Mouse (Mus musculus): Measurements from ENCODE around the gene Tmem179.

Gene Tmem179

DNA sequence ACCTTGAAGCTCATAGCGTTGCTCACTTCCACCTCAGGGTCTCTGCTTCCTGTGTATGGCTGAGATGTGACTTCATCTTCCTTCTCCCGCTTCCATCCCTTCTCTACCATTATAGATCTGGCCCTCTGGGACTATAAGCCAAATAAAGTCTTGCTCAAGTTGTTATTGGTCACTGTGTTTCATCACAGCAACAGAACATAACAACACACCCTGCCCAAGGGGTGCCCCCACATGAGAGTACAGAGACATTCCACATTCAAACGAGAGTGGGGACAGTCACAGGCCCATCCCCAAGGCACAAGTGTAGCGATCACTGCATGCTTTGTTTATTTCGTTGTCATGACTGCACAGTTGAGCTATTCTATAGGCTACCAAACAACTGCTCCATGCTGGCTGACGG lies 20.7 kb upstream of the Tmem179 start:
- no peak for DNase-seq (ENCODE audit: low spot score)

DNA sequence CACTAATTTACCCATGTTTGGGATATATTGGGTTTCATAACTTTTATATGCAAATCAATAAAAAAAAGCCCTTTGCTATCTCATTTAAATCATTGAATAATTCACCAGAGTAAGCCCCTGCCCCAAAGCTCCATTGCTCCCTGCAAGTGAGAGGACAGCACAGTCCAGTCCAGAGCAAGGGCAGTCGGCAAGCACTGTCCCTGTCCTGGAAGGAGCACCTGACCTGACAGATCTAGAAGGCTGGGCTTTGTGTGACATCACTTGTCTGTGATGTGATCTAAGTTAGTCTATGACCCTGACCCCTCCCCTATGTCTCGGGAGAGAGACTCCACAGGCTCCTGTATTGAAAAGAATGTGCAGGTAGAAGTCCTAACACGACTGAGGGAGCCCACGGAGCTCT lies 17.2 kb upstream of the Tmem179 start:
- DNase-seq (ENCODE audit: low spot score): no peak

DNA sequence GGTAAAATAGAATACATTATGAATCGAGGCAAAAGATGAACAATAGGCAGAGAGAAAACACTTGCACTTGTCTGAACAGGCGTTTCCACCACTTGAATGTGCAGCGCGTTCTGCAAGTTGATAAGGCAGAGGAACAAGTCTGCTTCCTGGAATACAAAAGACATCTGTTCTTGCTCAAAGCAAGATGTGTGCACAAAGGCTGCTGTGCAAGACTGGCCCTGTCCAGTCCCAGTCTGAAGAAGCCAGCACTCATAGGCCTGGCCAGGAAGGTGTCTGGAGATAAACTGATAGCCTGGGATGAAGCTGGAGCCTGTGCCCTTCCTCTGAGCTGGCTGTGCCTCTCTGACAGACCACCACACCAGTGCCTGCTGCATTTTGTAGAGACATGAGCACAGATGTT lies 1.6 kb upstream of the Tmem179 start:
- peak; percentile 37 for DNase-seq (ENCODE audit: low spot score)

DNA sequence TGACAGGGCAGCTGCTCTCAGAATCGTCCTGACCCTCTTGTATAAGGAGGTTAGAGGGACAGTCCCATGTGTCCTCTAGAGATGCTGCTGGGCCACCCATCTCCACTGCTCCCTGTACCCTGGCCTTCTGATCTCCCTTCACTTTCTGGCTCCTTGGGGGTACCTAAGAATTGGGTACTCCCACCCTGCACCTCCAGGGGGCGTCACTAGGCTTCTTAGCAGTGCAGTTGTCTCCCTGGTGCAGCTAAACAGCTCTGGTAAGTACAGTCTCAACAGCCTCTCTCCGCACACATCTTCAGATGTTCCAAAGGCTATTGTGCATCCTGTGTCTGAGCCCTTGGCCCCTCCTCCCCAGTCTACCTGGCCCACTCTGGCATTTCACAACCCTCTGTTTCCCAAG lies 1.6 kb downstream of the Tmem179 start:
- DNase-seq (ENCODE audit: low spot score): no peak

DNA sequence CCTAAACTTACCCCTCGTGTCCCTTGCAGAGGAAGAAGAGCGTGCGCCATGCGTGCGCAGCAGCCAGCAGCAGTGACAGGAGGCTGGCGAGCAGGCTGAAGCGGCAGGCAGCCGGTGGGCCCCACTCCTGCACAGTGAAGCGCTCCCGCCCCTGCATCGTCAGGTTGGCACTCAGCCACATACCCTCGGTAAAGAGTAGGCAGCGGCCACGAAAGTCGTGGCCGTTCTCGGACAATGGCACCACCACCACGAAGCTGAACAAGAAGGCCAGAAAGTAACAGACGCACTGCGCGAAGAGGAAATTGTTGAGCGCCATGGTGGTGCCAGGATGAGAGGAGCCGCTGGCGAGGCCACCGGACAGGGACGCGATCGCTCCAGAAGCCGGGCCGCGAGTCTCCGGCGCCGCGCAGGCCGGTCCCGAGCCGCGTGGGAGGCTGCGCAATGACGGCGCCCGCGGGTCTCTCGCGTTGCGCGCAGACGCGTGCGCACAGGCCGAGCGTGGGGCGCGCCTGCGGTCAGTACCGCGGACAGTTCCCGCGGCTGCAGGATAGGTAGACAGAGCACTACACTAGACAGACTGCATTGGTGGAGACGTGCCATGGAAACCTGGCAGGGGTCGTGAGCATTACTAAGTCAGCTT lies 5.7 kb downstream of the Tmem179 start:
- peak; percentile 75 for DNase-seq (ENCODE audit: low spot score)

DNA sequence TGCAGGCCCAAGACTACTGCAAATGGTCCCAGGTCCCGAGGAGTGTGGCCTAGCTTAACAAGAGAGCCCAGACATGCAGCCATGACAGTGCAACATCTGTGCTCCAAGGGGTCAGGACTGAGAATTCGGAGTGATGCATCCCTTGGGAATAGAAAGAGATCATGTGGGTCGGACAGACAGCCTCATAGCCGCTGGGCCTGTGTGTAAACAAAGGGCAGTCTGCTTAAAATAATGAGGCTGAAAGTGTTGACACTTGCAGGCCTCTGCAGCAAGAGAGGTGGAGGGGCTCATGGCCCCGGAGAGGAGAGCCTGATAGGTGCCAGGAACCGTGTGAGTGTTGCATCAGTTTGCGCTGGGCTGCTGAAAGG lies 6.2 kb downstream of the Tmem179 start:
- peak; percentile 20 for DNase-seq (ENCODE audit: low spot score)

DNA sequence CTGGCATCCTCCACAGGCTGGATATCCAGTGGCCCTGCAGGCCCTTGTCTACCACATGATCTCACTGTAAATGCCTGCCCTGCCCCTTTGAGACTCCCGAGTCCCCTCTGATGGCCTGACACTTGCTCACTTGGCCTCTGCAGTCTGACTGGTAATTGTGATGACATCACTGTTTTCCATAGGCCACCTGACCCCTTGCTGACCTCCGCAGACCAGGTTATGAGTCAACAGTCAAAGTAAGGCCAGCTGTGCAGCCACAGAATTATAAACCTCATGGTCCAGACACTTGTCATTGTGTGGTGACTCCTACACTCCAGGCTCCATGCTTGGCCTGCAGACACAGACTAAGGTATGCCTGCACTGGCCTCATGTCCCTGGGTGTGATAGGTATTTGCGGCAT lies 8.6 kb downstream of the Tmem179 start:
- DNase-seq (ENCODE audit: low spot score): no peak

DNA sequence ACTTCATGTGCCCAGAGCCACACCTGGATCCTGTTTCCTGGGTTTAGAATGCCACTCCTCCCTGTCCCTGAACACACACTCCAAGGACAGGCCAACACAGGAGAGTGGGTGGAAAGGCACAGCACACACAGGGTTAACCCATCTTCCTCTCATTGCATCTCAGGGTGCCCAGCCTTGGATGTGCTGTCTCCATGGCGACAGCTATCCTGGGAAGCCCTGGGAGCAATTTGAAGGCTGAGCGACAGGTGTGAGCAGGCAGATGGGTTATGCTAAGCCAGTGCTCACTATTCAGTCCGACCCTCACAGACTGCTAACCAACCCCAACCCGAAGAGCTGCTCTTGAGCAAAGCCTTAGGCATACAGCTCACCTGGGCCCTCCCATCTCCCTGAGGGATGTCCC lies 9.3 kb downstream of the Tmem179 start:
- no peak for DNase-seq (ENCODE audit: low spot score)

DNA sequence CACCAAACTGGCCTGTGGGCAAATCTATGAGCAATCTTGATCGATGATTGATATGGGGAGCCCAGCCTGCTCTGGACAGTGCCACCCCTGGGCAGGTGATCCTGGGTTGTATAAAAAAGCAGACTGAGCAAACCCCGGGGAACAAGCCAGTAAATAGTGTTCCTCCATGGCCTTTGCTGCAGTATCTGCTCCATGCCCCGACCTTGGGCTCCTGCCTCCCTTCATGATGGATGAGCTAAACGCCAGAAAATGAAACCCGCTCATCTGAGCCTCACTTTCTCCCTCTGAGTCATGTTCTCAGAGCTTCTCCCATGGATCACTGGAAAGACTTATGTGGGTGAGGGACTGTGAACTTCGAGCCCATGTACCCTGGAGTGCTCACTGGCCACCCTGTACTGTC lies 10.3 kb downstream of the Tmem179 start:
- DNase-seq (ENCODE audit: low spot score): no peak

DNA sequence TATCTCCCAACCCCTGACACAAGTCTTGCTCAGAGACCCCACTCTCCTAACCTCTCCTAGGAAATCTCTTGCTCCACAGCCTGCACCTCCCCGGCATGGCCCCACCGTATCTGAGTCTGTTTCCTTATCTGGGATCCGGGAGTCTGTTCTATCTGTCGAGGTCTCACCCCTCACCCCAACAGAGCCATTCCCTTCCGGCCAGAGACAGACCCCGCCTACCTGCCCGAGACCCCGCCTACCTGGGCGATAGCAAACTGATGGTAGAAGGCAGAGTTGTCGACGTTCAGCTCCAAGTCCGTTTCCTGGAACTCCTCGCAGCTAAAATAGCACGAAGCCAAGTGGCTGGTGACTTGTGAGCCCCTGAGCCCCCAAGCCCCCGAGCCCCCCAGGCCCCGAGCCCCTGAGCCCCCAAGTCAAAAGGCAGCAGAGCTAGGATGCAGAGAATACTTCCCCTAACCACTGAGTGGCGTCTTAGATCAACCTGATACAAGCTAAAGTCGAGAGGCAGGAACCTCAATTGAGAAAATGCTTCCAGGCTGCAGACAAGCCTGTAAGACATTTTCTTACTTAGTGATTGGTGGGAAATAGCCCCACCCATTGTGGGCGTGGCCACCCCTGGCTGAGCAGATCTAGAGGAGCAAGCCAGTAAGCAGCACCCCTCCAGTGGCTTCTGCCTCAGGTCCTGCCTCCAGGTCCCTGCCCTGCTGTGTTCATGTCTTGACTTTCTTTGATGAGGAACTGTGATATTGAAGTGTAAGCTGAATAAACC lies 13.4 kb downstream of the Tmem179 start:
- no peak for DNase-seq (ENCODE audit: low spot score)

DNA sequence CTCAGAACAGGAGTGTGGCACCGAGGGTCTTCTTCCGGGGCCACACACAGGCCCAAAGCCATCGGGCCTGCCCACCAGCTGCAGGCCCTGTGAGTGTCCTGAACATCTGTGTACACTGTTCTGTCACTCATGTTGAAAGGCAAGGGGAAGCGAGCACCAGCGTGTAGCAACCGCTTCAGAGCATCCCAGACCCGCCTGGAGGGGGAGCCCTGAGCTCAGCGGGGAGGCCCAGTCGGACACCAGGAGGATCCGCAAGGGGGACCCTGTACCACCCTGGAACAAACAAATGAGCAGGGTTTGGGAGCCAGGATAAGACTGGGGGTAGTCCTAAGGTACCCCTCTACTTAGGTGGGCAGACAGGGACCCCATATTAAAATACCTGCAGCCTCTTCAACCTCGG lies 17.9 kb downstream of the Tmem179 start:
- peak; percentile 36 for DNase-seq (ENCODE audit: low spot score)

DNA sequence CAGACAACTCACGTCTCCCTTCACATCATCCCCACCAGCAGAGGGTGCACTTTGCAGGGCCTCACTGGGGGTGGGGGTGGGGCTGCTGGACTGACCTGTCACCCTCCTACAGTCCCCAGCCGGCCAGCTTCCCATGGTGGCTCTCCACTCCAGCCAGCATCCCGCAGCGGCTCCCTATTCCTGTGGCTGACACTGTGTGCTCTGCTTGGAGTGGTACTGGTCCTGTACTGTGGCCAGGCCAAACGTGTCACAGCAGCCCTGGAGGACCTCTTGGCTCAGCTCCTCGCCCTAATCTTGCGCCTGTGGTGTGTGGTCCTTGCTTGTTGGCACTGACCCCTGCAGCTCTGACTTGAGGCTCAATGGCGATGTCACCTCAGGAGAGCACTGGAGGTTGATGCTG lies 18.8 kb downstream of the Tmem179 start:
- no peak for DNase-seq (ENCODE audit: low spot score)

DNA sequence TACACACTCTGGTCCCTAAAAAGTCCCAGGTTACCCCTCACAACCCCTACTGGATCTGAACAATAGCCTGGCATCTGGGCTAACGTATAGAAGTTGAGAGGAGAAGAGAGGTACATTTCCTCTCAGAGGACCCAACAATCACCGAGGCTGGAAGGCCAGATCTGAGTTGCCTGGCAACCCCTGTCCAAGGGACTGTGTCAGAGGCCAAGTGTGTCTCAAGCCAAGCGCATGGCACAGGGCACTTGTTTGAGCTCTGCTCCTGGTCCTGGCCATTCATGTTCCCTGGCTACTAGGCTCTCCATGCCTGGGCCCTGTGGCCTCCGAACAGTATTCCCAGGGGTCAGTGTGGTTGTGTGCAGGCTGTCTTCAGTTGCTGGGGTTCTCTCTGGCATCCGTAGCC lies 20.4 kb downstream of the Tmem179 start:
- DNase-seq (ENCODE audit: low spot score): no peak

DNA sequence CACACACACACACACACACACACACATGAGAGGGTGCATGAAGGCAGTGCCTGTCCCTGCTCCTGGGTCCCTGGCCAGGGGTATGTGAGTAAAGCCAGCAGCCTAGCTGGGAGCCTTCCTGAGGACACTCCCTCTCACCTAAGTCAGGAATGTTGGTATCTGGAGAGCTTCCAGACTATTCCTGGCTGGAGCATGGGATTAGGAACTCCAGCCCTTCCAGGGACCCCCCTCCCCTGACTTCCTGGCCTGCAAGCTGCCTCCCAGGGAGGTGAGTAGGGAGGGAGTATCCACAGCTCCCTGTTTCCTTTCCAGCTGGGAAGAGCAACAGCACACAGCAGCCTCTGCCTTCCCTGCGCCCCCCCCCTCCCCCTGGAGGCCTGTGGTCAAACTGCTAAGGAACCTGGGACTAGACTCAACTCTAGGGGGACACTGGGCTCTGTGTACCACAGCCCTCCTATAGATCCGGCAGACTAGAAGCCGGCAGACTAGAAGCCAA lies 26.1 kb downstream of the Tmem179 start:
- no peak for DNase-seq (ENCODE audit: low spot score)

DNA sequence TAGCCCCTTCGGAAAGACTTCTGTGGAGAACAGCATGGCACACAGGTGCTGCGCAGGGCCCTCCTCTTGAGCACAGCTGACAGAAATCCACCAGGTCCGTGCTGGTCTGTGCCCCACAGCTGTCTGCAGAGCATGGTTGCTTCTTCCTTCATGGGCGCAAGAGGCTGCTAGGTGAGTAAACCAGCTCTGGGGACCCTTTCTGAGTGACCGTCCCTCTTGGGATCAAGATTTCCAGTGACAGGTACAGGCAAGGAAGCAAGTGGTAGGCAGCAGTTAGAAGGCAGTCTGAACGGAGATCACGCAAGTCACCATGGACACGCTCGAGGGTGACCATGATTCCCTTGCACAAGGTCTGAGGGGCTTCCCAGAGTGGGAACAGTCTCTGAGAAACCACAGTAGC lies 27.0 kb downstream of the Tmem179 start:
- DNase-seq (ENCODE audit: low spot score): no peak

DNA sequence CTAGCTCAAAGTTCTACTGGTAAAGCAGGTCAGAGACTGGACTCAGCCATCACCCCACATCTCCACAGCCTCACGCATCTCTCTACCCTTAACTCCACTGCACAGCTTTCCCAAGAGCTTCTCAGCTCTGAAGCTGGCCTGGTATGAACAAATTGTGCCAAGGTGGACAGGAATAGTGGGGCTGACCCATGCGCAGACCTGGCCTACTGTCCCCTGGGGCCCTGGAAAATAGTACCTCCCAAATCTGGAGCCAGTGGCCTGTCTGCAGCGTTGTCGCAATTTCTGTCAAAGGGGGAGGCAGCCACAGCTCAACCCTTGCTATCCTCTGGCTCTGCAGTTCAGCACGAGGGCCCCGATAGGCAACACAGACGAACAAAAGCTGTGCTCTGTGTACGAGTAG lies 27.4 kb downstream of the Tmem179 start, which contains the start of gene A530016L24Rik:
TSS of gene A530016L24Rik (plus strand) at position 315 of the 400 bp plus-strand sequence.
- DNase-seq (ENCODE audit: low spot score): no peak

DNA sequence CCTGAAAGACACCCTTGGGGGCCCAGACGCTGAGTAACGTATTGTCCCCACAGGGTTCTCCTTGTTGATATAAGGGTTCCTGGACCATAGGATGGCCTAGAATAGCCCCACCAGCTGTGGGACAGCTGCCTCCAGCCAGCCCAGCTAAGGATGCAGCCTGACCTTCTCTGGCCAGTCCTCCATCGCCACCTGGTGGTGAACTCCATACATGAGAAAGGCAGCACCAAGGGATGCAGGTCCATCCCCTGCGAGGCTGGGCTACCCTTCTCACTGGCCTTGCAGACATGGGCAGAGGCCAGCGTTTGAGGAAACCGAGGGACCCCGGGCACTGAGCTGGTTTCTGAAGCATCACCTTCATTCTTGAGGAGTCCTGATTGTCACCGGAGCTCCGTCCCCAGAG lies 42.8 kb downstream of the Tmem179 start:
- peak; percentile 94 for DNase-seq (ENCODE audit: low spot score)

DNA sequence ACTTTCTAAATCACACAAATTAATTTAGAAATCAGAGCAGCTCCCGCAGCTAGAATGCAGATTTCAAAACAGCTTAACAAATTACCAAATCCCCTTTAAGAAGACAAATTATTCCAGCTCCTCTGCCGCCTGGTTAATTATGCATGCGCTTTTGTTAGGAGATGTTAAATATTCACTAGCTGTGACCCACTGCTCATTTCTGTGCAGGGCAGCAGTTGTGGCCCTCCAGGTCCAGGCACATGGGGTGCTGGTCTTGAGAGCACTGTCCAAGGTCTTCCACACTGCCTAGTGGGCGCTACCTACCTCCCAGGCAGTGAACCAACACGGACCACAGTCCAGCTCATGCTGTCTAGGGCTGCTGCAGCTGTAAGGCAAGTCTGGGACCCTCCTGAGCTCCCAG lies 46.3 kb downstream of the Tmem179 start:
- DNase-seq (ENCODE audit: low spot score): no peak

DNA sequence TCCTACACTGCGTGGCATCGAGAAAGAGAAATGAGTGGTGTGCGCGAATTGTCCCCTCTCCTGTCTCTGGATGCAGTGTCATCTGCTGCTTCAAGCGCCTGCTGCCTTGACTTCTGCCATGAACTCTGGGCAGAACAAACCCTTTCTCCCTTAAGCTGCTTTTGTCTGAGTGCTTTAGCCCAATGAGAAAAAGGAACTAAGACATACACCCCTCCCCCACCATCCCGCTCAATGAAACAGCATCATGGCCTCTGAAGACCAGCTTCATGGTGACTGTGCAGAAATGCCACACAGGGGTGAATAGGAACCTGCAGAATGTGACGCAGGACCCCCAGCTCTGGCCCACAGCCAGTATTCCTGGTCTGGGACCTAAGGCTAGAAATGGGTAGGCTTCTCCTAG lies 47.2 kb downstream of the Tmem179 start:
- no peak for DNase-seq (ENCODE audit: low spot score)

DNA sequence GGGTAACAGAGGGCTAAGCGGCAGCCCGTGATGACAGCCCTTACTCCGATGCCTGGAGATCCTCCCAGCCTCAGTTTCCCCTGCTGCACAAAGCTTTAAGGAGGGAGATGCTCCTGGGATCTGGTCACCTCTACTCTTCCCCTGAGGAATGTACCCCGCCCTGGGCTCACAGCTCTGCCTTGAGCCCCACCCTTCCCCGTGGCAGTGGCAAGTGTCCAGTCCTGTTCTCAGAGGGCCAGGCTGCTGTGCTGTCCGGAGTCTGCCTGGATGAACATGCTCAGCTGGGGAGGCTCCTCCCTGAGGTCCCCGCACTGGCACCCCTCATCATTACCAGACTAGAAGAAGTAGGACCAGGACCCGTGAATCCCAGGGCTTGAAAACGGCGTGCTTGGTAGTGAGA lies 49.2 kb downstream of the Tmem179 start:
- no peak for DNase-seq (ENCODE audit: low spot score)

DNA sequence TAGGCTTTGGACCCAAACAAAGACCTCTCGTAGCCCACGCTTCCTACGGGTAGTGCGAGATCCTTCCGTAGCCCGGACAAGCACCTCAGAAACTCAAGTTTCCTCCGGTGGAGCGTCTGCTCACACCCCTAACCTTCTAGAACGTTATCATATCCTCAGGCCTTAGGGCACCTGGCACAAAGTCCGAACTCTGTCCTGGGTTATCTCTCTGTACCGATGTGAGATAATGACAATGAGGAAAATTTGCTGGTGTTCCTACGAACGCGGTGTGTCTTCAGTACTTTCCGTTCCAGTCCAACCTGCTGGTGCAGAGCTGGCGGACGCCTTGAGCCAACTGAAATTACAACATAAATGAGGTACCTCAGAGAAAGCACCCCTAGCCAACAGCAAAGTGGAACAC lies 50.6 kb downstream of the Tmem179 start:
- DNase-seq (ENCODE audit: low spot score): no peak

DNA sequence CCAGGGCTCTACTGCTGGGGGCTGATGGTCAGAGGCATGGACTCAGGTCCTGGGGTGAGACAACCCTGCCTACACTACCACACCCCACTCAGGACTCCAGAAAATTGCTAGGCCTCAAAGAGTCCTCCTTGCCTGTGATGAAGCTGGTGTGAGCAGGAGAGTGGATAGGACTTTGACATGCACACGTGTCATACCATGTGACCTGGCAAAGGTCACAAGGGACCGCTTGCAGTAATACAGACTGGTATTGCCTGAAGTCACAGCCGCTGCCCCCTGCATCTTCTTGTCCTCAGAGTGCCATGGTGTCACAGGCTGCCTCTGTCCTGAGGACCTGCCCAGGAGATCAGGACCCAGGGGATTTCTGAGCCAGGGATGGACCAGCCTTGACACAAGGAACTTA lies 52.0 kb downstream of the Tmem179 start:
- DNase-seq (ENCODE audit: low spot score): no peak

DNA sequence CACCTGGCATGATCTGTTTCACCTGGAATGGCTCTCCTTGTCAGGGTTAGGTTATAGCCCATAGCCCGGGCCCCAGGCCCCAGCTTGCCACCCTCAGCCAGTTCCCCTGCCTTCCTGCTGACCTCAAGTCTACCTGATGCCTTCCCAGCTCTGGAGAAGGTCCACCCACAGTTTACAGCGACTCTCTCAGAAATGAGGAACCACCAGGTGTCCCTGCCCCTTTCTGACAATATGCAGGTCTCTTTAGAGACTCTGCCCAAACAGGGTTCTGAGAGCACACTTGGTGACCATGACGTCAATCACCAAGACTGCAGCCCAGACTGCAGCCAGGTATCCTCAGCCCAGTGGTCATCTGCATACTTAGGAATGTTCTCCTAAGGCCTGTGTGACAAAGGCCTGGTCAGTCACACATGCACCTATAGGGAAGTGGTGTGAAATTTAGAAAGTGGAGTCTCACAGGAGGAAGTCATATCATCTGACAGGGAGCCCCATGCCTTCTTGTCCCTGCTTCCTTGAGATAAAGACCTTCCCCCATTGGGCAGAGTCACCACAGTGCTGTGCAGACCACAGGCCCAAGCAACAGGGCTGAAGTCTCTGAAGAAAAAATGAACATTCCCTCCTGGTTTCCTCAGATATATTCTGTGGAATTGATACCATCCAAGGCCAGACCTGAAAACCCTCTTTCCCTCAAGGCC lies 52.6 kb downstream of the Tmem179 start:
- DNase-seq (ENCODE audit: low spot score): no peak
